9 mouse cellular contexts compared by ENCODE assay signal in the genomic region with DNA sequence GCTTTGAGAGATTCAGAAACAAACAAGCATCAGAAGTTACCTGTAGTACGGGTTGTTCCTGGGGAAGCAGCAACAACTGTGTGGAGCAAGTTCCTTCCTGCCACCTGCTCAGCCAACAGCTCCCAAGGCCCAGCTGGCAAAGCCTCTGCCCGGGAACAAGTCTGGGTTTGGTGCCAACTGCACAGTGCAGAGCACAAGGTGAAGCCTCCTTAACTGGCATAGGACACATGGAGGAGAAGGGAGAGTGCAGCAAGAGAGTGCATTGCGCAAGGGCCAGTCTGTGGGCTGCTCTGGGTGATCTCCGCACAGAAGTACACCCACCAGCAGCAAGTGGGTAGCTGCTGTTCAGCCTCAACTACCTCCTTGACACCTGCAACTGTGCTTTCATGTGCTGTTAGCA.
A peak's percentile ranks its signal among the peaks of the same experiment; 100 is the strongest.
DNase-seq lines count a peak whose midpoint lies in the region; TF ChIP-seq lines count a peak whose summit lies in the region.
"Had no signal": no experiment of that assay in that cellular context is flagged by ENCODE, and none has a peak within 500 bp of the region (broad histone marks: within the 10 kb centered on the region; RNA-seq: fewer than 3 reads in every experiment).

No protein-coding gene starts in this region.

- H3K36me3 ChIP-seq in kidney, adult 2 months (ENCODE audit: control insufficient read depth, insufficient read depth, low read length), result no peaks in the 10 kb centered on the region
- H3K36me3 ChIP-seq: heart, embryonic 15.5 days had no signal

- H3K27ac ChIP-seq in kidney, adult 2 months (ENCODE audit: insufficient read depth, low read depth, low read length), result 0 out of 2 replicates have a peak overlapping the region, but pooled peaks have one; percentile 7
- H3K27ac ChIP-seq: heart, embryonic 15.5 days had no signal

- H3K27me3 ChIP-seq in kidney, adult 2 months (replicated peaks; ENCODE audit: control insufficient read depth, insufficient read depth, low read length), result no peaks in the 10 kb centered on the region
- H3K27me3 ChIP-seq: heart, embryonic 15.5 days had no signal

- DNase-seq in kidney, adult 2 months, result peak; percentile 81
- no peak for DNase-seq in kidney, postnatal 14 days
- DNase-seq in brain, embryonic 14.5 days (ENCODE audit: low read depth), result peak; percentile 10
- peak; percentile 64 for DNase-seq in gastrocnemius, postnatal 25 days
- peak; percentile 66 for DNase-seq in lung, postnatal 14 days
- DNase-seq in right cerebral cortex, adult 18-20 months, result no peak
- DNase-seq in right cerebral cortex, adult 2 months (ENCODE audit: low spot score in 2 of 2), result no peak

- no peak for TF ChIP-seq POLR2A in kidney, adult 2 months (IDR thresholded peaks at IDR 0.05; ENCODE audit: low read depth, low read length)
- TF ChIP-seq POLR2A in brain, embryonic 14.5 days (IDR thresholded peaks at IDR 0.05; ENCODE audit: borderline replicate concordance, extremely low read depth, insufficient read depth, insufficient read length, poor library complexity, severe bottlenecking), result no peak

- no peak overlapping the region for H3K4me3 ChIP-seq in kidney, adult 2 months (ENCODE audit: insufficient read depth, low read depth, low read length)
- H3K4me3 ChIP-seq: heart, embryonic 15.5 days; myocyte had no signal

- no peaks in the 10 kb centered on the region for H3K4me1 ChIP-seq in kidney, adult 2 months (ENCODE audit: control insufficient read depth, insufficient read depth, low read length)

- no peak for TF ChIP-seq CTCF in kidney, adult 2 months (conservative IDR thresholded peaks at IDR 0.05; ENCODE audit: insufficient read depth, insufficient read length, low read depth, low read length)
- TF ChIP-seq CTCF in brain, embryonic 14.5 days (IDR thresholded peaks at IDR 0.05; ENCODE audit: borderline replicate concordance, extremely low read depth, insufficient read depth, insufficient read length), result no peak

- 51% methylated on average over 4 of the region's 4 CpGs for WGBS in kidney, adult 2 months

Comparison
In these comparisons a context has a peak if more than half of its experiments do, and no peak if none do; other contexts are left out.
1. DNase-seq: peak in kidney, adult 2 months (single experiment), brain, embryonic 14.5 days (single experiment), gastrocnemius, postnatal 25 days (single experiment) and lung, postnatal 14 days (single experiment); none in kidney, postnatal 14 days (single experiment), right cerebral cortex, adult 18-20 months (single experiment) and right cerebral cortex, adult 2 months (0 of 2).